Mouse (Mus musculus) hindbrain, postnatal 0 days (tissue): ENCODE data around the gene Fam219b. TPM values are rescaled to one million over a fixed set of nuclear protein-coding genes. Genes with fewer than 3 reads are reported as not detected.

Source experiments
- ATAC-seq: fragments of 200-750 bp; cut with Nextera tagmentation; 2 replicates; pipeline ENCODE4 v1.8.0; 2017; ENCODE audit warnings: mild to moderate bottlenecking, moderate TSS enrichment, moderate library complexity
- DNase-seq: peaks from one replicate; pipeline ENCODE4 v3.0.0-alpha.2; 2015; ENCODE audit warnings: low spot score
- H3K27ac ChIP-seq: fragments of 300-500 bp; sonication (generic); 2 replicates; pipeline ENCODE4 v1.5.1; 2014; ENCODE audit warnings: mild to moderate bottlenecking
- H3K27me3 ChIP-seq: fragments of 300-500 bp; sonication (generic); 2 replicates; pipeline ENCODE4 v1.6.1; 2014; ENCODE audit warnings: low read length, mixed read lengths; ENCODE audit not compliant: insufficient read depth
- H3K36me3 ChIP-seq: fragments of 300-500 bp; sonication (generic); 2 replicates; pipeline ENCODE4 v1.6.1; 2014; ENCODE audit warnings: low read length, mixed read lengths; ENCODE audit not compliant: insufficient read depth
- H3K4me1 ChIP-seq: fragments of 300-500 bp; sonication (generic); 2 replicates; pipeline ENCODE4 v1.6.1; 2014; ENCODE audit warnings: antibody characterized with exemption, low read length, mixed read lengths; ENCODE audit not compliant: insufficient read depth
- H3K4me2 ChIP-seq: fragments of 300-500 bp; sonication (generic); 2 replicates; pipeline ENCODE4 v1.6.1; 2014; ENCODE audit warnings: low read depth, mild to moderate bottlenecking, low read length, moderate library complexity, mixed read lengths
- H3K4me3 ChIP-seq: fragments of 300-500 bp; sonication (generic); 2 replicates; pipeline ENCODE4 v1.5.1; 2014; ENCODE audit warnings: low read length
- H3K9ac ChIP-seq: fragments of 300-500 bp; sonication (generic); replicated peaks from 2 replicates; pipeline ENCODE4 v1.6.1; 2014; ENCODE audit warnings: mild to moderate bottlenecking, low read length, moderate library complexity, mixed read lengths
- H3K9me3 ChIP-seq: fragments of 300-500 bp; sonication (generic); 2 replicates; pipeline ENCODE4 v1.6.1; 2016; ENCODE audit warnings: low read length, mixed read lengths
- CTCF ChIP-seq: IDR thresholded peaks from 2 replicates; pipeline ENCODE4 v1.5.1; 2016; ENCODE audit warnings: antibody characterized with exemption, control low read depth, low read depth
- WGBS: fragments of 180-500 bp; shearing (Covaris S2); extraction: QIAGEN DNeasy Blood & Tissue Kit; methylation state at CpG from one replicate; pipeline ENCODE4 v1.1.7; 2014; 5-methylcytosine and 5-hydroxymethylcytosine counted together
- polyA plus RNA-seq: library from polyadenylated mRNA; unstranded; fragments of >200 nt; fragmentation: Nextera tagmentation; extraction: Ambion mirVana; gene quantifications from 2 replicates; pipeline ENCODE4 v1.2.1, GENCODE M21; 2015
- total RNA-seq: library from RNA; depleted of rRNA; stranded (reverse); fragments of >200 nt; gene quantifications from 2 replicates; pipeline ENCODE4 v1.2.3, GENCODE M21; 2014

Gene Fam219b
- total and polyA plus RNA-seq, 2 experiments from 2014 or later: 14.6 to 23.2 TPM

- peak within 1 kb of the TSS; percentile 77 for H3K4me3 ChIP-seq
- no peaks in the 10 kb centered on the region for H3K36me3 ChIP-seq
- 1% methylated on average over 37 of the region's 37 CpGs for WGBS
- peak within 1 kb of the TSS; percentile 93 for H3K4me2 ChIP-seq
- no peaks in the 10 kb centered on the region for H3K27me3 ChIP-seq
- H3K9me3 ChIP-seq: no peaks in the 10 kb centered on the region
- H3K9ac ChIP-seq: peak within 1 kb of the TSS; percentile 67
- peak; percentile 99 for ATAC-seq
- TF ChIP-seq CTCF: peak; percentile 50
- H3K4me1 ChIP-seq: peaks cover 19% of the 10 kb centered on the region
- peak within 1 kb of the TSS; percentile 83 for H3K27ac ChIP-seq
- peak; percentile 97 for DNase-seq
These were observed 23.8 kb downstream of the Fam219b start, which contains the start of gene Scamp2 for GRCm38 (mm10) chr9:57560861-57561710. Gene Scamp2, plus strand, starts transcription at chr9:57560943.

- H3K4me2 ChIP-seq: peak overlapping the region; percentile 93
- H3K27me3 ChIP-seq: no peaks in the 10 kb centered on the region
- H3K36me3 ChIP-seq: no peaks in the 10 kb centered on the region
- peaks cover 19% of the 10 kb centered on the region for H3K4me1 ChIP-seq
- no peaks in the 10 kb centered on the region for H3K9me3 ChIP-seq
- H3K4me3 ChIP-seq: peak overlapping the region; percentile 77
- ATAC-seq: no peak
- 0 out of 2 replicates have a peak overlapping the region, but pooled peaks have one; percentile 83 for H3K27ac ChIP-seq
- DNase-seq: no peak
- H3K9ac ChIP-seq: peak overlapping the region; percentile 67
- TF ChIP-seq CTCF: no peak
- WGBS: 83% methylated on average over 13 of the region's 13 CpGs
These were observed 24.4 kb downstream of the Fam219b start for GRCm38 (mm10) chr9:57561711-57562099.

- no peak for TF ChIP-seq CTCF
- peak overlapping the region; percentile 93; the same call in 1 of the 2 replicates for H3K4me2 ChIP-seq
These were observed 25.6 kb downstream of the Fam219b start for GRCm38 (mm10) chr9:57562896-57563372.

GRCm38 (mm10) chr9:57564609-57565008 lies 27.3 kb downstream of the Fam219b start:
- ATAC-seq (no peak), DNase-seq (no peak)
- no peaks in the 10 kb centered on the region for H3K9me3 ChIP-seq
- 85% methylated on average over 6 of the region's 6 CpGs for WGBS
- peaks cover 16% of the 10 kb centered on the region for H3K36me3 ChIP-seq
- no peak for TF ChIP-seq CTCF
- no peaks in the 10 kb centered on the region for H3K27me3 ChIP-seq
- no peak overlapping the region for H3K4me2 ChIP-seq
- peaks cover 19% of the 10 kb centered on the region for H3K4me1 ChIP-seq
- H3K9ac ChIP-seq: no peak overlapping the region
- no peak overlapping the region for H3K4me3 ChIP-seq
- H3K27ac ChIP-seq: no peak overlapping the region

More at GRCm38 (mm10) chr9:57562896-57563372, 25.6 kb downstream of the Fam219b start:
- Histone ChIP-seq H3K27ac (no peak overlapping the region), H3K4me1 (peaks cover 19% of the 10 kb centered on the region), H3K9ac (no peak overlapping the region), H3K36me3 (peaks cover under 1% of the 10 kb centered on the region; the same call in 1 of the 2 replicates), H3K4me3 (no peak overlapping the region), H3K9me3 (no peaks in the 10 kb centered on the region), H3K27me3 (no peaks in the 10 kb centered on the region)
- no peak for DNase-seq
- ATAC-seq: no peak
- WGBS: 75% methylated on average over 4 of the region's 4 CpGs

- DNase-seq (peak; percentile 75), ATAC-seq (peak; percentile 72)
- peaks cover 19% of the 10 kb centered on the region for H3K4me1 ChIP-seq
- H3K27ac ChIP-seq: peak overlapping the region; percentile 72; the same call in 1 of the 2 replicates
- H3K9ac ChIP-seq: no peak overlapping the region
- 0 out of 2 replicates have a peak, but pooled peaks have one; percentile 8 for TF ChIP-seq CTCF
- H3K4me2 ChIP-seq: peak overlapping the region; percentile 16; the same call in 1 of the 2 replicates
- H3K4me3 ChIP-seq: no peak overlapping the region
- peaks cover 16% of the 10 kb centered on the region for H3K36me3 ChIP-seq
- WGBS: 29% methylated on average over 10 of the region's 10 CpGs
- H3K27me3 ChIP-seq: no peaks in the 10 kb centered on the region
- no peaks in the 10 kb centered on the region for H3K9me3 ChIP-seq
These were observed 28.5 kb downstream of the Fam219b start for GRCm38 (mm10) chr9:57565741-57566221.

- Histone ChIP-seq H3K9me3 (no peaks in the 10 kb centered on the region), H3K4me1 (peaks cover 13% of the 10 kb centered on the region), H3K27ac (peak overlapping the region; percentile 72; the same call in 1 of the 2 replicates), H3K9ac (no peak overlapping the region), H3K4me3 (no peak overlapping the region), H3K27me3 (no peaks in the 10 kb centered on the region), H3K36me3 (peaks cover 19% of the 10 kb centered on the region), H3K4me2 (no peak overlapping the region)
- peak; percentile 36 for TF ChIP-seq CTCF
- DNase-seq (no peak), ATAC-seq (no peak)
- 60% methylated on average over 8 of the region's 8 CpGs for WGBS
These were observed 29.5 kb downstream of the Fam219b start for GRCm38 (mm10) chr9:57566846-57567245.
